Mouse (Mus musculus) midbrain, embryonic 12.5 days (tissue): ENCODE measurements around the gene Cubn. TPM values are rescaled to one million over a fixed set of nuclear protein-coding genes. Genes with fewer than 3 reads are reported as not detected.

Source experiments
- ATAC-seq: fragments of 200-750 bp; cut with Nextera tagmentation; 2 replicates; pipeline ENCODE4 v1.8.0; 2017; ENCODE audit warnings: low read depth, moderate TSS enrichment, moderate library complexity; ENCODE audit not compliant: low FRiP score
- H3K27ac ChIP-seq: fragments of 300-500 bp; sonication (generic); replicated peaks from 2 replicates; pipeline ENCODE4 v1.5.1; 2016; ENCODE audit warnings: mild to moderate bottlenecking
- H3K27me3 ChIP-seq: fragments of 300-500 bp; sonication (generic); 2 replicates; pipeline ENCODE4 v1.6.1; 2016; ENCODE audit warnings: mild to moderate bottlenecking
- H3K36me3 ChIP-seq: fragments of 300-500 bp; sonication (generic); 2 replicates; pipeline ENCODE4 v1.6.1; 2016
- H3K4me1 ChIP-seq: fragments of 300-500 bp; sonication (generic); 2 replicates; pipeline ENCODE4 v1.6.1; 2016
- H3K4me2 ChIP-seq: fragments of 300-500 bp; sonication (generic); replicated peaks from 2 replicates; pipeline ENCODE4 v1.6.1; 2016; ENCODE audit warnings: mild to moderate bottlenecking, moderate library complexity
- H3K4me3 ChIP-seq: fragments of 300-500 bp; sonication (generic); 2 replicates; pipeline ENCODE4 v1.5.1; 2016; ENCODE audit warnings: mild to moderate bottlenecking
- H3K9ac ChIP-seq: fragments of 300-500 bp; sonication (generic); replicated peaks from 2 replicates; pipeline ENCODE4 v1.6.1; 2016; ENCODE audit warnings: mild to moderate bottlenecking, moderate library complexity
- H3K9me3 ChIP-seq: fragments of 300-500 bp; sonication (generic); 2 replicates; pipeline ENCODE4 v1.6.1; 2016; ENCODE audit warnings: mild to moderate bottlenecking
- WGBS: fragments of 180-500 bp; shearing (Covaris S2); methylation state at CpG from one replicate; pipeline ENCODE4 v1.1.7; 2016; 5-methylcytosine and 5-hydroxymethylcytosine counted together
- polyA plus RNA-seq: library from polyadenylated mRNA; unstranded; fragments of >200 nt; fragmentation: Nextera tagmentation; extraction: Ambion mirVana; gene quantifications from 2 replicates; pipeline ENCODE4 v1.2.1, GENCODE M21; 2016

Cubn gene
- polyA plus RNA-seq, 1 experiment from 2014 or later: 0.41 TPM

DNA sequence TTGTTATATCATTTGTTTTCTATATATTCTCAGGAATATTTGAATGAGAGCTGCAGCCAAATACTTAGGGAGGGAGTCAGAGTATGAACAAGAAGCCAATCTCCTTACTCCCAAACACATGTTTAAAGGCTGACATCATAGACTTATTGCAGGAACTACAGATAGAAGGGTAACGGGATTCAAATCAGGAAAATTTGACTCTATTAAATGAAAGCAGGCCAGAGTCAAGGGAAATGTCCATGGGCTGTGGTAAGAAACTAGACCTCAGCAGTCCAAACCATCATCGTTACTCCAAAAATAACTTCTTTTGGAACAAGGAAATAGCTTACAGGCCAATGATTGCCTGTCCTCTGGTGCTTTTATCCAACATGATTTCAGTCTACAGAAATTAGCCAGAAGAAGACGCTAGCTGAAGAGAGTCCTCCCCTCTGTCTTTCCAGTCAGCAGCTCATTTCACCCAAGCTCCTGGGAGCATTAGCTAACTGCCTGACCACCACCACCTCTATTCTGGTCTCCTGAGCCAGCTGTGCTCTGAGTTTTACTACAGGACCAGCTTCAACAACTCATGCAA lies 53.3 kb downstream of the Cubn start:
- no peak overlapping the region for H3K4me3 ChIP-seq
- H3K9me3 ChIP-seq: no peaks in the 10 kb centered on the region
- no peak overlapping the region for H3K4me2 ChIP-seq
- no peaks in the 10 kb centered on the region for H3K36me3 ChIP-seq
- H3K4me1 ChIP-seq: no peaks in the 10 kb centered on the region
- no peaks in the 10 kb centered on the region for H3K27me3 ChIP-seq
- ATAC-seq: no peak
- H3K9ac ChIP-seq: no peak overlapping the region
- 88% methylated on average over 3 of the region's 3 CpGs for WGBS
- H3K27ac ChIP-seq: no peak overlapping the region

DNA sequence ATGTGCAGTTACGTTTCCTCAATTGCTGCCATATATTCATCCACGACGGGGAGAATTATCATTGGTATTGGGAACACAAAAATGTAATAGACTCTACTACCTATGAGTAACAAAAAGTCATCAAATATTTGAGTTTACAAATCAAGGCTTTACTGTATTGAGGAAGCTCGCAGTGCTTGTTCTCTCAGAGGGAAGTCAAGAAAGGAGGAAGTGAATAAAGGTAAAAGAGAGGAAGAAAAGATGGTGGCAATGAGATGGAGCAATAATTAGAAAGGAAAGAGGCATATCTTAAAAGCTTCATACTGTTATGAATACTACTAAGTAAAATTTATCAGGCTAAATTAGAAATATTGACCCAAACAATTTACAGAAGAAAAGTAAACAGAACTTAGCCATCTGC lies 59.6 kb downstream of the Cubn start:
- no peak overlapping the region for H3K9ac ChIP-seq
- no peaks in the 10 kb centered on the region for H3K9me3 ChIP-seq
- H3K27ac ChIP-seq: no peak overlapping the region
- H3K27me3 ChIP-seq: no peaks in the 10 kb centered on the region
- H3K36me3 ChIP-seq: no peaks in the 10 kb centered on the region
- H3K4me1 ChIP-seq: no peaks in the 10 kb centered on the region
- 96% methylated on average over 4 of the region's 4 CpGs for WGBS
- no peak for ATAC-seq
- H3K4me3 ChIP-seq: no peak overlapping the region
- H3K4me2 ChIP-seq: no peak overlapping the region

DNA sequence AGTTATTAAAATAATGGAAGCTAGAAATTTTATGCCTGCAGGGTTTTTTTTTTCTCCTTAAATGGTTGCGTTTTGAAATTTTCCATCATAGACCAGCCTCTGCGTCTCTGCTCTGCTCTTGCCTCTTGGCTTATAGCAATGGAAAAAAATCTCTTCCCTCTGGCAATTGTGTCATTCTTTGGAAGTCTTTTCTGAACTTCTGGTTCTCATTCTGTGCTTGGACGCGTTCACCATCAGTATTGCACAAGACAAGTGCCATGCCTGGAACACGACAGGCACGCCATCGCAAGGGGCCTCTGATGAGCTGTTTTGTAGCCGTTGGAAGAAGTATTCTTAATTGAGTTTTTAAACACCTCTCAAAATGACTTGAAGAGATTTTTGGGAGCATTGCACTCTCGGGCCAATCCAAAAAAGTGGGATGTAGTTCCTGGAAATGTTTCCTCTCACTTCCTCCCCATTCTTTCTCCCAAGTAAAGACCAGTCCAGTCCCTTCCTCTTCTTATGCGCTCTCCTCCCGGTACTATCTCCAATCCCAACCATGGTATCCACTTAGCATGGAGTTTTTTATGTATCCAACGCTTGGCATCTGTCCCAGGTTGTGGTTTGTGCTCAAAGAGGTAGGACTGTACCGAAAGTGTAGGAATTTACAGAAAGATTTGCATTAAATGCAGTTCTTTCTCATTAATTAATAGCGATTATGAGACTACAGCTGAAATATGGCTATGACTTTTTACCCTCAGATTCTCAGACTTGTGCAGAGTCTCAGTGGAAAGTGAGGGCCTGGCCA lies 69.4 kb downstream of the Cubn start:
- no peaks in the 10 kb centered on the region for H3K4me1 ChIP-seq
- H3K4me2 ChIP-seq: no peak overlapping the region
- WGBS: 94% methylated on average over 14 of the region's 14 CpGs
- H3K9me3 ChIP-seq: no peaks in the 10 kb centered on the region
- no peak for ATAC-seq
- H3K27ac ChIP-seq: no peak overlapping the region
- H3K27me3 ChIP-seq: no peaks in the 10 kb centered on the region
- no peak overlapping the region for H3K4me3 ChIP-seq
- H3K36me3 ChIP-seq: no peaks in the 10 kb centered on the region
- no peak overlapping the region for H3K9ac ChIP-seq

DNA sequence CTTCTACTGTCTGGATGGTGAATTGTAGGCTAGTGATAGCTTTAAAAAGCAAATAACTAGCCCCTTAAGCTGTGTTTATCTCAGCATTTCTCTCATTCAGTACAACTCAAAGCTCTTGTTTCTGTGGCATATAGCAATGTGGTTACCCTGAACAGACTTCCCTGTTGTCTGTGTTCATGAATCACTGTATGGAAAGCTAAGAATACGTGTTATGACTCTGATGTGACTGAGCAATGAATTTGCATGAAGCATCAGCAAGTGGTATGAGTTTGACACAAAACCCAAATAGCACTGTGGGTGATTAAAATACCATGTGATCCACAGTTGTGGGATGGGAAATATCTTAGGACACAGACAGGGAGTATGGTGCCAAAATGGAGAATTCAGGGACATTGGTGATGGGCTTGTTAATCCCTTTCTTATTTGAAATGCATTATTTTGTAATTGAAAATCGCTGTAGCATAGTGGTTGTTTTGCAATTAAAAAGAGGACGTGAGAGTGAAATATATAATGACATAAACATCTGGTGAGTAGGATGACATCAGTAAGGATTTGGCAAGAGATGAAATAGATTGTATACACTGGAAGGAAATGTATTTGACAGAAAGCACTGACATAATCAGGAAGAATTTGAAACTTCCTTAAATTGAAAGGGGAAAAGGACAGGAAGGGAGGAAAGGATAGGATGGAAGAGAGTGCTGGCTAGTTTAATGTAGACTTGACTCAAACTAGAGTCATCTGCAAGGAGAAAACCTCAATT lies 74.7 kb downstream of the Cubn start:
- no peak overlapping the region for H3K4me2 ChIP-seq
- no peaks in the 10 kb centered on the region for H3K27me3 ChIP-seq
- 82% methylated on average over 3 of the region's 3 CpGs for WGBS
- no peaks in the 10 kb centered on the region for H3K36me3 ChIP-seq
- H3K9ac ChIP-seq: no peak overlapping the region
- H3K4me3 ChIP-seq: no peak overlapping the region
- H3K27ac ChIP-seq: no peak overlapping the region
- no peak for ATAC-seq
- no peaks in the 10 kb centered on the region for H3K9me3 ChIP-seq
- H3K4me1 ChIP-seq: peaks cover 17% of the 10 kb centered on the region

DNA sequence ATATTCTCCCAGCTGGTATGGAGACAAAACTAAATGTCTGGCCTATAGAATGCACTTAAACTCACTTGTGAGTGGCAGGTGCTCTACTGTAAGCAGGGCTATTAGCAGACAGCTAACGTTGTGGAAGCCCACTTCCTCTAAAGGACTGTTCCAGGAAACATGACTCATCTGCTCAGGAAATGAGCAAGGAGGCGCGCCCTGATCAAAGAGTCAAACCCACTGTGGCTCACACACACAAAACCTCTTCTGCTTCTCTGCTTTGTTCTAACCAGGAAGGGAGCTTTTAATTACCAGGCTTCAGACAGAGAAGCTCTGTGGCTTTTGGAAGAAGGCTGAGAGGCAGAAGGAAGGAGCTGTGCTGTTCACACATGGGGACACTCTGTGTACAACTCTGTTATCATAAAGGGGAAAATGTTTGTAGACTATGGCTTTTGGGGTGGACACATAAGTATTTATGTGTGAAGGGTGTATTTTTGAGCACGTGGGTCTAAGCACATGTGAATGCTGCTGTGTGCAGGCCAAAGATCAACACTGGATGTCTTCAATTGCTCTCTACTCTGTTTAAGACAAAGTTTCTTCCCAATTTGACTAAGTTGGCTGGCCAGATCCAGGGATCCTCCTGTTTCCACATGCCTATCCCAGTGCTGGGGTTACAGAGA lies 78.0 kb downstream of the Cubn start:
- no peak; the same call in 1 of the 2 replicates for ATAC-seq
- H3K9me3 ChIP-seq: no peaks in the 10 kb centered on the region
- H3K4me2 ChIP-seq: no peak overlapping the region
- no peak overlapping the region for H3K4me3 ChIP-seq
- H3K9ac ChIP-seq: no peak overlapping the region
- peak overlapping the region; percentile 42; the same call in 1 of the 2 replicates for H3K27ac ChIP-seq
- 62% methylated on average over 4 of the region's 4 CpGs for WGBS
- no peaks in the 10 kb centered on the region for H3K36me3 ChIP-seq
- H3K27me3 ChIP-seq: no peaks in the 10 kb centered on the region
- peaks cover 17% of the 10 kb centered on the region for H3K4me1 ChIP-seq

DNA sequence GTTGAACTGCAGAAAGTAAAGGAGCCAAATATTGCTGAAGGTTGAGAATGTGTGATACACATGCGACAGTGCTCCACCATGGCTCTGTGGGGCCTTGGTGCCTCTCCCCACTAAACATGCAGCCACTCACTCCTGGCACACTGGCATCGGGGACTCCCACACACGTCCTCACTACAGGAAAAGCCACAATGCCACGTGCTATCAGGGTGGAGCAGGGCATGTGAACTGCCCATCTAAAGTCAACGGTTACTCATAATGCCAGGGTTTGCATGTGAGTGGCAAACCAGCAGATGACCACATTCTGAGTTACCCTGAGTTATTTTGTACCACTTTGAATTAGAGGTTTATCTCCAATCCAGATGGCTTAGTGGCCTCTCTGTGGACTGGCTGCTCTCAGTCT lies 81.0 kb downstream of the Cubn start:
- Histone ChIP-seq H3K9ac (no peak overlapping the region), H3K4me1 (peaks cover 28% of the 10 kb centered on the region), H3K4me3 (no peak overlapping the region), H3K27ac (no peak overlapping the region), H3K36me3 (no peaks in the 10 kb centered on the region), H3K27me3 (no peaks in the 10 kb centered on the region), H3K9me3 (no peaks in the 10 kb centered on the region), H3K4me2 (no peak overlapping the region)
- no peak for ATAC-seq
- 90% methylated on average over 5 of the region's 5 CpGs for WGBS

DNA sequence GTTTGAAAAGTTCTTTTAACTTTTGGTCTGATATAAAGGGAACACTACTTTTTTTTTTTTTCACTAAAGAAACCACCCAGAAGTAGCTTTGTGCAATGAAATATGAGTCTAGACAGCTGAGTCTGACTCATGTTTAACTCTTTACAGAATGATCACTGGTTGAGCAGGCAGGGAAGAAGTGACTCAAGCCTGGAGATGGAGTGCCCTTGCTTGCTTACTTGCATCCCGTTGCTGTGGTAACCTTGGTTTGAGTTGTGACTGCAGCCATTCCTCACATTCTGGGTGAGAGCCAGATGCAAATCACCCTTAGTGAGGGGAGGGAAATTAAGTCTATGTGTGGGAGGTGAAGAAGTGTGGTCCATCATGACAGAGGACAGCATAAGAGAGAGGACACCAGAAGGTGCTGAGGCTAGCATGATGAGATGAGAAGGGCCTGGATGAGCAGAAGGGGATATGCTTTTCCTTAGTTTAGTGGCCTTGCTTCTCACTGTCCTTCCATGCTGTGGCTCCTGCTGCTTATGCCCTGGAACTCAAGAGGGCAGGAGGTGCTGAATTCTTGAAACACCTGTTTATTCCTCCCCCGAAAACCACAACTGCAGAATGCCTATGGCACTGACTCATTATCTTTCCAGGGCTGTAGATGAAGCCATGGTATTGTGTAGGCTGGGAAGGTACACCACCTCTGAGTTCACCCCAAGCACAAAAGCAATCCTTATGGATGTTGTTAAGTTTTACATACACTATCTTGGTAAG lies 81.7 kb downstream of the Cubn start:
- no peaks in the 10 kb centered on the region for H3K27me3 ChIP-seq
- H3K27ac ChIP-seq: no peak overlapping the region
- no peaks in the 10 kb centered on the region for H3K9me3 ChIP-seq
- no peak overlapping the region for H3K9ac ChIP-seq
- WGBS: 89% methylated on average over 2 of the region's 2 CpGs
- peaks cover 26% of the 10 kb centered on the region for H3K4me1 ChIP-seq
- H3K4me2 ChIP-seq: no peak overlapping the region
- ATAC-seq: no peak
- H3K4me3 ChIP-seq: no peak overlapping the region
- no peaks in the 10 kb centered on the region for H3K36me3 ChIP-seq

DNA sequence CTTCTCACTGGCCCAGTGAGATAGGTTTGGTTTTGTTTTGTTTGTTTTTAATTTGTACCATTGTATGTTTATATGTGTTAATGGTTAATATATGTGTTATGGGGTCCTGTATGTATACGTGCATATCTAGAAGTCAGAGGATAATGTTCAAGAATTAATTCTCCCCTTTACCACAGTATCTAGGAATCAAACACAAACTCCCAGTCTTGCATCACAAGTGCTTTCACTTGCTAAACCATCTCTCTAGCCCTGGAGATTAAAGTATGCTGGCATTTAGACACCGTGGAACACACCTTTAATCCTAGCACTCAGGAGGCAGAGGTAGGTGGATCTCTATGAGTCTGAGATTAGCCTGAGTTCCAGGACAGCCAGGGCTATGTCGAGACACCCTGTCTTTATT lies 83.3 kb downstream of the Cubn start:
- H3K4me2 ChIP-seq: no peak overlapping the region
- no peak overlapping the region for H3K9ac ChIP-seq
- H3K27me3 ChIP-seq: no peaks in the 10 kb centered on the region
- H3K4me1 ChIP-seq: peaks cover 11% of the 10 kb centered on the region
- H3K27ac ChIP-seq: no peak overlapping the region
- H3K36me3 ChIP-seq: no peaks in the 10 kb centered on the region
- WGBS: 81% methylated on average over 3 of the region's 3 CpGs
- ATAC-seq: no peak
- H3K4me3 ChIP-seq: no peak overlapping the region
- no peaks in the 10 kb centered on the region for H3K9me3 ChIP-seq

DNA sequence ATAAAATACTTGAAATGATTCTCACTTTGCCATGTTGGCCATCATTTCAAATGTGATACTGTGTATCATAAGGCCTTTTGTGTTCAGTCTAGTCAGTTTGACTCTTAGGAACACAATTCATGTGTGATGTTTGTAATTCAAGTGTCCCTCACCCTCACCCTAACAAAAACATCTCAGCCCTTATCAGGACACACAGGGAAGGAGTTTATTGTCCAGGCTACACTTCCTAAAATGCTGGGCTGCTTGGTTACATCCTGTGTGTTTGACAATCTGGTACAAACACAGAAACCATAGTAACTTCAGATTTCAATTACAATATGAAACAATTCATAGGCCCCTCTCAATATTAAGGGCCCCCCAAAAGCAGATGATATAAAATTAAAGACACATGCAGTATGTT lies 83.9 kb downstream of the Cubn start:
- no peak overlapping the region for H3K4me2 ChIP-seq
- H3K9me3 ChIP-seq: no peaks in the 10 kb centered on the region
- no peak overlapping the region for H3K9ac ChIP-seq
- no peaks in the 10 kb centered on the region for H3K27me3 ChIP-seq
- H3K27ac ChIP-seq: no peak overlapping the region
- ATAC-seq: no peak
- H3K4me1 ChIP-seq: peaks cover 11% of the 10 kb centered on the region
- H3K4me3 ChIP-seq: no peak overlapping the region
- H3K36me3 ChIP-seq: no peaks in the 10 kb centered on the region

DNA sequence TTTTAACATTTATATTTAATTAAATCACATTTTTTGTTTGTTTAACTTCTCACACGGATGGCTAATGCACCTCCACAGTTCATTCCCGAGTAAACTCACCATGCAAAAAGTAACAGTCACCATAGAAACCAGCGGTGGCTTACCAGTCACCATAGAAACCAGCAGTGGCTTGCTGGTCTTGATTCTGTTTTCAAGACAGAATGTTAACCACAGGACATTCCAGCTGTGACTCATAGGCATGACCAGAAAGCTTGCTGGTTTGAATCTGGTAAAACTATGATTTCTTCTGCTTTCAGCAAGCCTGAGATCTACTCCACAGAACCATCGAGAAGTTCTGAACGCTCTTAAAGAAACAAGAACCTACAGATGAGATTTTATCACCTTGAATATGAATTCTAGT lies 84.3 kb downstream of the Cubn start:
- Histone ChIP-seq H3K27me3 (no peaks in the 10 kb centered on the region), H3K4me1 (peaks cover 11% of the 10 kb centered on the region), H3K9me3 (no peaks in the 10 kb centered on the region), H3K4me2 (no peak overlapping the region), H3K36me3 (no peaks in the 10 kb centered on the region), H3K27ac (no peak overlapping the region), H3K4me3 (no peak overlapping the region), H3K9ac (no peak overlapping the region)
- 23% methylated on average over 5 of the region's 5 CpGs for WGBS
- ATAC-seq: peak; percentile 81; the same call in 1 of the 2 replicates

DNA sequence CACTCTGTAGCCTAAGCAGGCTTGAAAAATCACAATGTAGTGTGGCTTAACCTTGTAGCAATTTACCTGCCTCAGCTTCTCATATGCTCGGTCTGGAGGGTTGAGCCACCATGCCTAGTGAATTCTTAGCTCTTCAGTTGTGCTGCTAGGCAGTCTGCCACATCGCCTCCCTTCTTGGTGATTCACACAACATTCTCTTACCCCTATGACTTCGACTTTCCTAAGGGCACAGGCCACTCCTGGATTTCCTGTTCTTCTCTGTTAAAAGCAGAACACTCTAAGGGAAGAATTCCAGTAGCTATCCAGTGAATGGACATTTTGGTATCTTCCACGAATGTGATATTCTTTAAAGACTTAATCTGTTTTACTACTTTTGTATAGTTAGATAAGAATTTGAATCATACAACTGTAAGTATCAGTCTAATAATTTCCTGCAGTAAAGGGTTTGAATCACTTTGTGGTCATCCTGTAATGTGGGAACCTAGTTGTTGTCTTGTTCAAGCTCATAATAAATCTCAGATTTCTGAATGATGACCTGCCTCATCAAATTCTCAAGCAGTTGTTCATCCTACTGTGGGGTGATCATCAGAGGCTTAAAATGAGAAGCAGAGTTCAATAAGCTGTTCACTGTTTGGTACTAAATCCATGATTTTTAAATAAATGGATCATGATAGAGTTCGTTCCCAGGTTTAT lies 86.5 kb downstream of the Cubn start:
- H3K9ac ChIP-seq: no peak overlapping the region
- H3K4me1 ChIP-seq: peaks cover 14% of the 10 kb centered on the region
- H3K27ac ChIP-seq: no peak overlapping the region
- no peak overlapping the region for H3K4me2 ChIP-seq
- no peak overlapping the region for H3K4me3 ChIP-seq
- WGBS: 87% methylated on average over 5 of the region's 5 CpGs
- no peaks in the 10 kb centered on the region for H3K9me3 ChIP-seq
- no peak for ATAC-seq
- no peaks in the 10 kb centered on the region for H3K36me3 ChIP-seq
- no peaks in the 10 kb centered on the region for H3K27me3 ChIP-seq
